Mouse (Mus musculus): ENCODE measurements at regions not wholly inside any gene's neighbourhood (a gene's known extent, or its start where the extent isn't known, plus 50 kb on each side); places are given as distances from the start of the nearest gene placed in this dataset.

- TF ChIP-seq POLR2A (IDR thresholded peaks at IDR 0.05; ENCODE audit: control insufficient read depth in 1 of 2, insufficient read depth in 1 of 2, low read depth in 1 of 2, low read length in 2 of 2, poor library complexity in 1 of 2) (no peak), HCFC1 (IDR thresholded peaks at IDR 0.05; ENCODE audit: low read depth, low read length) (no peak), MYB (IDR thresholded peaks at IDR 0.05; ENCODE audit: low read depth, low read length) (no peak), EP300 (IDR thresholded peaks at IDR 0.05; ENCODE audit: low read depth in 1 of 2, low read length in 2 of 2) (no peak)
Observed at GRCm38 (mm10) chr5:75499053-75499452, 75.7 kb upstream of the Kit start.

Measured in MEL (cell line).